Mouse (Mus musculus) lung, adult 2 months (tissue): Measurements from ENCODE around the gene N4bp2l2.

ENCODE experiments used
- CTCF ChIP-seq: fragments of 200-500 bp; IDR thresholded peaks from 2 replicates; pipeline ENCODE4 v1.5.1; 2011; ENCODE audit warnings: mild to moderate bottlenecking, low read length, control low read depth; ENCODE audit not compliant: insufficient read depth
- POLR2A ChIP-seq: fragments of 200-500 bp; IDR thresholded peaks from 2 replicates; pipeline ENCODE4 v1.6.1; 2011; ENCODE audit warnings: low read depth, mild to moderate bottlenecking, control low read depth, low read length, borderline replicate concordance; ENCODE audit errors: extremely low read depth

DNA sequence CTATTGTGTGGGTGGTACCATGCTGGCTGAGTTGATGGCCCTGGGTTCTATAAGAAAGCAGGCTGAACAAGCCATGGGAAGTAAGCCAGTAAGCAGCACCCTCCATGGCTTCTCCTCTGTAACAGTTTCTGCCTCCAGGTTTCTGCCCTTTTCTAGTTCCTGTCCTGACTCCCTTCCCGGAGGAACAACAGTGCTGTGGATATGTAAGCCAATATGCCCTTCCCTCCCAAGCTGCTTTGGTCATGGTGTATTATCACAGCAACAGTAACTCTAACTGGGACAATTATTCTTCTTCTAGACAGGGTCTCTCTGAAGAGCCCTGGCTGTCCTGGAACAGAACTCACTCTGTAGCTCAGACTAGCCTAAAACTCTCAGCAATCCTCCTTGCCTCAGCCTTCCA lies 54.8 kb downstream of the N4bp2l2 start:
- TF ChIP-seq CTCF (no peak), POLR2A (no peak)
